Mouse (Mus musculus) MEL (cell line): Measurements from ENCODE around the gene Aco2. TPM values are rescaled to one million over a fixed set of nuclear protein-coding genes. Genes with fewer than 3 reads are reported as not detected.
A peak's percentile ranks its signal among the peaks of the same experiment; 100 is the strongest.

ENCODE experiments used
- DNase-seq: peaks from one replicate; pipeline ENCODE4 v3.0.0; 2011; ENCODE audit warnings: low read depth, low spot score
- H3K27ac ChIP-seq: 2 replicates; pipeline ENCODE4 v1.5.1; 2012; ENCODE audit warnings: low read depth, mild to moderate bottlenecking, control low read depth, low read length, moderate library complexity; ENCODE audit not compliant: control insufficient read depth
- H3K27me3 ChIP-seq, 2 experiments: fragments of 150-350 bp in 1 of 2; sonication (generic) in 1 of 2; 2 replicates each; pipeline ENCODE4 v1.6.1; 2012; ENCODE audit warnings: low read length in 2 of 2, mild to moderate bottlenecking in 2 of 2, improper control_type of control experiment in 1 of 2, moderate library complexity in 1 of 2; ENCODE audit not compliant: insufficient read depth in 2 of 2, control insufficient read depth in 1 of 2
- H3K36me3 ChIP-seq, 2 experiments: 2 replicates each; pipeline ENCODE4 v1.6.1; 2012 to 2014; ENCODE audit warnings: low read length in 2 of 2, improper control_type of control experiment in 1 of 2, inconsistent platforms in 1 of 2, mild to moderate bottlenecking in 1 of 2; ENCODE audit not compliant: insufficient read depth in 2 of 2, control insufficient read depth in 1 of 2
- H3K4me1 ChIP-seq, 2 experiments: fragments of 150-350 bp in 1 of 2; sonication (generic) in 1 of 2; 2 replicates each; pipeline ENCODE4 v1.6.1; 2012; ENCODE audit warnings: low read length in 2 of 2, improper control_type of control experiment in 1 of 2, mild to moderate bottlenecking in 1 of 2; ENCODE audit not compliant: insufficient read depth in 2 of 2, control insufficient read depth in 1 of 2
- H3K4me3 ChIP-seq, 2 experiments: fragments of 150-350 bp in 1 of 2; sonication (generic) in 1 of 2; 2 replicates each; pipeline ENCODE4 v1.5.1; 2012; ENCODE audit warnings: low read depth in 2 of 2, low read length in 2 of 2, mild to moderate bottlenecking in 2 of 2, moderate library complexity in 2 of 2, control low read depth in 1 of 2, improper control_type of control experiment in 1 of 2; ENCODE audit not compliant: control insufficient read depth in 1 of 2, insufficient read depth in 1 of 2
- H3K79me2 ChIP-seq: 2 replicates; pipeline ENCODE4 v1.6.1; 2012; ENCODE audit warnings: mild to moderate bottlenecking, low read length, moderate library complexity; ENCODE audit not compliant: control insufficient read depth, poor library complexity, insufficient read depth
- H3K9ac ChIP-seq: 2 replicates; pipeline ENCODE4 v1.6.1; 2012; ENCODE audit warnings: low read depth, mild to moderate bottlenecking, control low read depth, low read length, moderate library complexity; ENCODE audit not compliant: control insufficient read depth, poor library complexity, severe bottlenecking
- H3K9me3 ChIP-seq: fragments of 150-350 bp; sonication (generic); replicated peaks from 2 replicates; pipeline ENCODE4 v1.6.1; 2012; ENCODE audit warnings: mild to moderate bottlenecking, low read length, improper control_type of control experiment, moderate library complexity; ENCODE audit not compliant: insufficient read depth
- CTCF ChIP-seq, 3 experiments: IDR thresholded peaks in 2 of 3; conservative IDR thresholded peaks in 1 of 3; 2 replicates each; pipeline ENCODE4 v1.5.1; 2011 to 2012; ENCODE audit warnings: low read length in 3 of 3, low read depth in 2 of 3, mild to moderate bottlenecking in 2 of 3, improper control_type of control experiment in 1 of 3, inconsistent platforms in 1 of 3, mixed read lengths in 1 of 3, moderate library complexity in 1 of 3; ENCODE audit not compliant: control insufficient read depth in 1 of 3, insufficient read depth in 1 of 3, poor library complexity in 1 of 3, severe bottlenecking in 1 of 3
- ETS1 ChIP-seq: IDR thresholded peaks from 2 replicates; pipeline ENCODE4 v1.6.1; 2012; ENCODE audit warnings: low read depth, mild to moderate bottlenecking, inconsistent platforms, low read length, improper control_type of control experiment, moderate library complexity
- GABPA ChIP-seq: IDR thresholded peaks from 2 replicates; pipeline ENCODE4 v1.6.1; 2012; ENCODE audit warnings: low read depth, mild to moderate bottlenecking, inconsistent platforms, low read length, improper control_type of control experiment, moderate library complexity
- MAFK ChIP-seq: IDR thresholded peaks from 2 replicates; pipeline ENCODE4 v1.6.1; 2011; ENCODE audit warnings: low read depth, mild to moderate bottlenecking, low read length, improper control_type of control experiment, borderline replicate concordance
- NELFE ChIP-seq: IDR thresholded peaks from 2 replicates; pipeline ENCODE4 v1.6.1; 2011; ENCODE audit warnings: low read depth, low read length, improper control_type of control experiment
- RCOR1 ChIP-seq: IDR thresholded peaks from 2 replicates; pipeline ENCODE4 v1.6.1; 2012; ENCODE audit warnings: low read depth, mild to moderate bottlenecking, inconsistent platforms, low read length, improper control_type of control experiment
- SMC3 ChIP-seq: IDR thresholded peaks from 2 replicates; pipeline ENCODE4 v1.6.1; 2011; ENCODE audit warnings: low read depth, low read length, improper control_type of control experiment
- USF2 ChIP-seq, 2 experiments: IDR thresholded peaks; 2 replicates each; pipeline ENCODE4 v1.6.1; 2011 to 2012; ENCODE audit warnings: improper control_type of control experiment in 2 of 2, low read length in 2 of 2, borderline replicate concordance in 1 of 2, inconsistent platforms in 1 of 2, low read depth in 1 of 2, mild to moderate bottlenecking in 1 of 2; ENCODE audit not compliant: insufficient read depth in 1 of 2
- ZC3H11A ChIP-seq: IDR thresholded peaks from 2 replicates; pipeline ENCODE4 v1.6.1; 2012; ENCODE audit warnings: low read depth, mild to moderate bottlenecking, inconsistent platforms, low read length, improper control_type of control experiment
- ZMIZ1 ChIP-seq: IDR thresholded peaks from 2 replicates; pipeline ENCODE4 v1.6.1; 2012; ENCODE audit warnings: low read depth, mild to moderate bottlenecking, inconsistent platforms, low read length, improper control_type of control experiment, moderate library complexity
- polyA plus RNA-seq, 2 experiments: library from polyadenylated mRNA; stranded (reverse) in 1 of 2; unstranded in 1 of 2; fragments of >175 nt in 1 of 2; fragments of >200 nt in 1 of 2; gene quantifications; 2 replicates each; pipeline versions ENCODE4 v1.2.1 to v1.2.4; 2012; ENCODE audit warnings: low replicate concordance in 2 of 2, low read depth in 1 of 2; ENCODE audit not compliant: insufficient read length in 2 of 2, insufficient read depth in 1 of 2, missing spikeins in 1 of 2
- total RNA-seq: library from RNA; depleted of rRNA; stranded (reverse); fragments of 300-350 nt; gene quantifications from 2 replicates; pipeline ENCODE4 v1.2.3, GENCODE M21; 2012

Aco2 gene
- total and polyA plus RNA-seq, 3 experiments: 248 to 1,242 (median 447) TPM

DNA sequence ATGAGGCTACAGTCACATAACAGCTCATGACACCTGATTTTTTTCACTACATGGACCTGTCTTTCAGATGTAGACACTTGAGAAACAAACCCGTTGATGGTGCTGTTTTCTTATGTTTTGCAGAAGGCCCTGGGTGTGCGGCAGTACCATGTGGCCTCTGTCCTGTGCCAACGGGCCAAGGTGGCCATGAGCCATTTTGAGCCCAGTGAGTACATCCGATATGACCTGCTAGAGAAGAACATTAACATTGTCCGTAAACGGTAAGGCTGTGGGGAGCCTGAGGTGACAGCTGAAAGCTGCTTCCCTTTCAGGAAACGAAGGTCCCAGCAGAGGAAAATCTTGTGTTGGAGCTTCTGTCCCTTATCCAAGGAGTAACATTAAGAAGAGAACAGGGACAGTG lies 17.1 kb downstream of the Aco2 start:
- H3K4me1 ChIP-seq: peaks cover 11 to 16% of the 10 kb centered on the region in 2 experiments; a peak in 3 of 4 replicates

DNA sequence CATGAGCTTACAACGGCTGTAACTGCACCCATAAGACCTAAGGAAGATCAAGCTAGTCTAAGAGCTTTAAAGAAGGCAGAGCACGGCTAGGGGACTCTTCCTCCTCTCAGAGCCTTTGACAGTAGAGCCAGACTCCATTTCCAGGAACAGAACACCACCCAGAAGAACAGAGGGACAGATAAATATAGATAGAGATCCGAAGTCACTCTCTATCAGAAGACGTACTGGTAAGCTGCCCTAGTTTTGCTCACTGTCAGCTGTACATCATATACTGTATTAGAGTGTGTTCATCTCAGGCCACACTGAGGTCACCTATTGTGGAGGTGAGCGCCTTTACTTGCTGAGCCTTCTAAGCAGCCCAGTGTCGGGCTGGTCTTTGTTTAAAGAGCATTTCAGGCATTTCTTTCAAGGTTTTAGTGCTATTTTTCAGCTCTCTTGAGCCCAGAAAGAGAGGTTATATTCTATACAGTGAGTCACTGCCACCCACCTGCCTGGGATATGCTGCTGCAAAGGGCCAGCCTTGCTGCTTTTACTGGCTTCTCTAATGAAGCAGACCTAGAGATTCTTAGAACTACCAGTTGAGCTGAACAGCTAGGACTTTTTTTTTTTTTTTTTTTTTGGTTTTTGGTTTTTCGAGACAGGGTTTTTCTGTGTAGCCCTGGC lies 19.2 kb downstream of the Aco2 start:
- Histone ChIP-seq H3K9me3 (no peaks in the 10 kb centered on the region), H3K4me1 (peaks cover 11 to 16% of the 10 kb centered on the region in 2 experiments; a peak in 3 of 4 replicates), H3K27me3 (no peaks in the 10 kb centered on the region)

More for the DNA sequence above, 17.1 kb downstream of the Aco2 start:
- no peak overlapping the region for H3K27ac ChIP-seq
- no peak overlapping the region for H3K9ac ChIP-seq
- peaks cover 20% of the 10 kb centered on the region for H3K79me2 ChIP-seq
- H3K9me3 ChIP-seq: no peaks in the 10 kb centered on the region
- no peak for DNase-seq
- H3K27me3 ChIP-seq: no peaks in the 10 kb centered on the region
- peaks cover 16 to 22% of the 10 kb centered on the region in 2 experiments for H3K36me3 ChIP-seq
- no peak overlapping the region for H3K4me3 ChIP-seq
- no peak for TF ChIP-seq SMC3
- no peak for TF ChIP-seq ZC3H11A
- no peak for TF ChIP-seq USF2 (IDR thresholded peaks at IDR 0.05; ENCODE audit: borderline replicate concordance in 1 of 2, insufficient read depth in 1 of 2, low read depth in 1 of 2, low read length in 2 of 2)
- no peak for TF ChIP-seq NELFE
- no peak for TF ChIP-seq ZMIZ1
- TF ChIP-seq, all 39 proteins: peak for 0

DNA sequence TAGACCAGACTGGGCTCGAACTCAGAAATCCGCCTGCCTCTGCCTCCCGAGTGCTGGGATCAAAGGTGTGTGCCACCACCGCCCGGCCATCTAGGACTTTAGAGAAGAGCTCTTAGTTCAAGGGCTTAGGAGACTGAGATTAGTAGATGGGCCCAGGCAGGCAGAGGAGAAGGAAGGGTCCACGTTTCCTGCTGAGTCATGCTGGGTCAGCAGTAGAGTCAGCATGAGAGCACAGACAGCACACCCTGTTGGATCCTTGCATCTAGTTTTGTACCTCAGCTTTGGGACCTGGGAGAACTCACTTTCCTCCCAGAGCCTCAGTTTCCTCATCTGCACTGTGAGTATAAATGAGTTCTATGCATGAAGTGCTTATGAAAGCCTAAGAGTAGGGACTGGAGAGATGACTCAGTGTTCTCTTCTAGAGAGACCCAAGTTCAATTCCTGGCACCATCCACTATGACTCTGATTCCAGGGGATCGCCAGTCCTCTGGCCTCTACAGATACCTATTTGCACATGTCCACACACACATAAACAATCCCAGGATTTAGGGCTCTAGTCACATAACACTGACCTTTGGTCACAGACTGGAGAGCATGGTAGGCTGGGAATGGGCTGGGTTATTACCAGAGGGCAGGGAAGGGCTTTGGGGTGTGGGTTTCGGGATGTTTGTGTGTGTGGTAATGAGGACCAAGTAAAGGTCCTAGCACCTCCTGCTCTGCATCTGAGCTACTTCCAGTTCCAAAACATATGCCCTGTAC lies 19.9 kb downstream of the Aco2 start:
- Histone ChIP-seq H3K4me3 (no peak overlapping the region), H3K4me1 (peaks cover 11 to 16% of the 10 kb centered on the region in 2 experiments; a peak in 3 of 4 replicates), H3K27ac (peak overlapping the region; percentile 11; the same call in 1 of the 2 replicates), H3K36me3 (peaks cover 17 to 22% of the 10 kb centered on the region in 2 experiments), H3K9me3 (no peaks in the 10 kb centered on the region), H3K9ac (no peak overlapping the region), H3K79me2 (peaks cover 3% of the 10 kb centered on the region), H3K27me3 (no peaks in the 10 kb centered on the region)
- peak; percentile 71 for DNase-seq
- TF ChIP-seq MAFK (peak; percentile 88), RCOR1 (no peak), GABPA (peak; percentile 99)

More for the DNA sequence above, 19.2 kb downstream of the Aco2 start:
- Histone ChIP-seq H3K9ac (no peak overlapping the region), H3K4me3 (no peak overlapping the region), H3K27ac (peak overlapping the region; percentile 27), H3K79me2 (peaks cover 8% of the 10 kb centered on the region), H3K36me3 (peaks cover 17 to 22% of the 10 kb centered on the region in 2 experiments)
- no peak for DNase-seq
- TF ChIP-seq ETS1 (0 out of 2 replicates have a peak, but pooled peaks have one; percentile 9), CTCF (IDR thresholded peaks at IDR 0.05 in 2 of 3, conservative IDR thresholded peaks at IDR 0.05 in 1 of 3; ENCODE audit: control insufficient read depth in 1 of 3, insufficient read depth in 1 of 3, low read depth in 2 of 3, low read length in 3 of 3, poor library complexity in 1 of 3, severe bottlenecking in 1 of 3) (no peak)
